Mouse (Mus musculus) intestine, embryonic 15.5 days (tissue): ENCODE data around the gene Icmt. TPM values are rescaled to one million over a fixed set of nuclear protein-coding genes. Genes with fewer than 3 reads are reported as not detected.
A peak's percentile ranks its signal among the peaks of the same experiment; 100 is the strongest.

Experiments used
- ATAC-seq: fragments of 200-750 bp; cut with Nextera tagmentation; 2 replicates; pipeline ENCODE4 v1.8.0; 2017; ENCODE audit warnings: moderate TSS enrichment, moderate library complexity
- H3K27ac ChIP-seq: fragments of 300-500 bp; sonication (generic); 2 replicates; pipeline ENCODE4 v1.5.1; 2015; ENCODE audit warnings: mild to moderate bottlenecking, inconsistent platforms
- H3K27me3 ChIP-seq: fragments of 300-500 bp; sonication (generic); replicated peaks from 2 replicates; pipeline ENCODE4 v1.6.1; 2015; ENCODE audit warnings: inconsistent platforms
- H3K36me3 ChIP-seq: fragments of 300-500 bp; sonication (generic); 2 replicates; pipeline ENCODE4 v1.6.1; 2015; ENCODE audit warnings: inconsistent platforms
- H3K4me1 ChIP-seq: fragments of 300-500 bp; sonication (generic); replicated peaks from 2 replicates; pipeline ENCODE4 v1.6.1; 2015; ENCODE audit warnings: inconsistent platforms
- H3K4me2 ChIP-seq: fragments of 300-500 bp; sonication (generic); replicated peaks from 2 replicates; pipeline ENCODE4 v1.6.1; 2015; ENCODE audit warnings: mild to moderate bottlenecking, inconsistent platforms
- H3K4me3 ChIP-seq: fragments of 300-500 bp; sonication (generic); replicated peaks from 2 replicates; pipeline ENCODE4 v1.5.1; 2015; ENCODE audit warnings: inconsistent platforms
- H3K9ac ChIP-seq: fragments of 300-500 bp; sonication (generic); 2 replicates; pipeline ENCODE4 v1.6.1; 2015; ENCODE audit warnings: inconsistent platforms
- H3K9me3 ChIP-seq: fragments of 300-500 bp; sonication (generic); 2 replicates; pipeline ENCODE4 v1.6.1; 2016; ENCODE audit warnings: inconsistent platforms
- WGBS: fragments of 180-500 bp; shearing (Covaris S2); methylation state at CpG from one replicate; pipeline ENCODE4 v1.1.7; 2015; 5-methylcytosine and 5-hydroxymethylcytosine counted together
- polyA plus RNA-seq: library from polyadenylated mRNA; unstranded; fragments of >200 nt; fragmentation: Nextera tagmentation; extraction: Ambion mirVana; gene quantifications from 2 replicates; pipeline ENCODE4 v1.2.1, GENCODE M21; 2015

Icmt gene
- polyA plus RNA-seq, 1 experiment from 2014 or later: 17.6 TPM

- Histone ChIP-seq H3K27me3 (peaks cover 47% of the 10 kb centered on the region), H3K9me3 (no peaks in the 10 kb centered on the region), H3K9ac (no peak overlapping the region), H3K36me3 (no peaks in the 10 kb centered on the region), H3K4me2 (no peak overlapping the region), H3K27ac (no peak overlapping the region), H3K4me3 (no peak overlapping the region), H3K4me1 (peaks cover 26% of the 10 kb centered on the region)
- ATAC-seq: no peak
- 67% methylated on average over 2 of the region's 2 CpGs for WGBS
These were observed 19.1 kb upstream of the Icmt start for GRCm38 (mm10) chr4:152277916-152278315.

GRCm38 (mm10) chr4:152278986-152279385, 18.0 kb upstream of the Icmt start:
- ATAC-seq: no peak
- H3K4me1 ChIP-seq: peaks cover 23% of the 10 kb centered on the region
- no peaks in the 10 kb centered on the region for H3K36me3 ChIP-seq
- H3K4me3 ChIP-seq: no peak overlapping the region
- no peak overlapping the region for H3K9ac ChIP-seq
- H3K27me3 ChIP-seq: peaks cover 58% of the 10 kb centered on the region
- 88% methylated on average over 23 of the region's 23 CpGs for WGBS
- H3K27ac ChIP-seq: no peak overlapping the region
- no peaks in the 10 kb centered on the region for H3K9me3 ChIP-seq
- no peak overlapping the region for H3K4me2 ChIP-seq

GRCm38 (mm10) chr4:152281601-152282000, 15.4 kb upstream of the Icmt start:
- peaks cover 64% of the 10 kb centered on the region for H3K27me3 ChIP-seq
- no peak overlapping the region for H3K9ac ChIP-seq
- no peak overlapping the region for H3K4me3 ChIP-seq
- no peak overlapping the region for H3K27ac ChIP-seq
- H3K9me3 ChIP-seq: no peaks in the 10 kb centered on the region
- H3K36me3 ChIP-seq: no peaks in the 10 kb centered on the region
- no peak for ATAC-seq
- no peak overlapping the region for H3K4me2 ChIP-seq
- H3K4me1 ChIP-seq: peaks cover 17% of the 10 kb centered on the region
- WGBS: 56% methylated on average over 15 of the region's 15 CpGs

GRCm38 (mm10) chr4:152282721-152283120, 14.3 kb upstream of the Icmt start:
- no peak overlapping the region for H3K9ac ChIP-seq
- H3K27ac ChIP-seq: no peak overlapping the region
- peaks cover 75% of the 10 kb centered on the region for H3K27me3 ChIP-seq
- H3K4me2 ChIP-seq: peak overlapping the region; percentile 67
- H3K4me1 ChIP-seq: peaks cover 20% of the 10 kb centered on the region
- no peaks in the 10 kb centered on the region for H3K36me3 ChIP-seq
- H3K9me3 ChIP-seq: no peaks in the 10 kb centered on the region
- H3K4me3 ChIP-seq: peak overlapping the region; percentile 29
- no peak for ATAC-seq
- 18% methylated on average over 33 of the region's 34 CpGs for WGBS

- Histone ChIP-seq H3K36me3 (no peaks in the 10 kb centered on the region), H3K27me3 (peaks cover 82% of the 10 kb centered on the region), H3K27ac (no peak overlapping the region), H3K9me3 (no peaks in the 10 kb centered on the region), H3K4me1 (peaks cover 20% of the 10 kb centered on the region), H3K4me2 (peak overlapping the region; percentile 67), H3K4me3 (peak overlapping the region; percentile 29), H3K9ac (no peak overlapping the region)
- peak; percentile 89 for ATAC-seq
- WGBS: 5% methylated on average over 70 of the region's 70 CpGs
These were observed 13.7 kb upstream of the Icmt start for GRCm38 (mm10) chr4:152283186-152283950.

GRCm38 (mm10) chr4:152285505-152285904, 11.5 kb upstream of the Icmt start:
- no peak overlapping the region for H3K27ac ChIP-seq
- H3K9ac ChIP-seq: no peak overlapping the region
- H3K4me1 ChIP-seq: peaks cover 25% of the 10 kb centered on the region
- H3K27me3 ChIP-seq: peaks cover 88% of the 10 kb centered on the region
- H3K36me3 ChIP-seq: no peaks in the 10 kb centered on the region
- no peak overlapping the region for H3K4me2 ChIP-seq
- no peaks in the 10 kb centered on the region for H3K9me3 ChIP-seq
- H3K4me3 ChIP-seq: no peak overlapping the region
- ATAC-seq: no peak
- WGBS: 3% methylated on average over 10 of the region's 10 CpGs

GRCm38 (mm10) chr4:152286183-152286582, 10.8 kb upstream of the Icmt start:
- Histone ChIP-seq H3K9me3 (no peaks in the 10 kb centered on the region), H3K4me2 (peak overlapping the region; percentile 44), H3K4me3 (peak overlapping the region; percentile 17), H3K36me3 (no peaks in the 10 kb centered on the region), H3K4me1 (peaks cover 28% of the 10 kb centered on the region), H3K9ac (no peak overlapping the region), H3K27me3 (peaks cover 88% of the 10 kb centered on the region), H3K27ac (no peak overlapping the region)
- WGBS: 4% methylated on average over 32 of the region's 32 CpGs
- ATAC-seq: no peak

GRCm38 (mm10) chr4:152286887-152287286, 10.1 kb upstream of the Icmt start:
- 8% methylated on average over 26 of the region's 26 CpGs for WGBS
- Histone ChIP-seq H3K9me3 (no peaks in the 10 kb centered on the region), H3K4me2 (no peak overlapping the region), H3K4me1 (peaks cover 28% of the 10 kb centered on the region), H3K4me3 (no peak overlapping the region), H3K36me3 (no peaks in the 10 kb centered on the region), H3K27ac (no peak overlapping the region), H3K9ac (no peak overlapping the region), H3K27me3 (peaks cover 88% of the 10 kb centered on the region)
- 0 out of 2 replicates have a peak, but pooled peaks have one; percentile 23 for ATAC-seq

GRCm38 (mm10) chr4:152287317-152288120, 9.5 kb upstream of the Icmt start:
- Histone ChIP-seq H3K36me3 (no peaks in the 10 kb centered on the region), H3K9ac (no peak overlapping the region), H3K27me3 (peaks cover 88% of the 10 kb centered on the region), H3K27ac (no peak overlapping the region), H3K4me2 (no peak overlapping the region), H3K4me3 (no peak overlapping the region), H3K4me1 (peaks cover 34% of the 10 kb centered on the region), H3K9me3 (no peaks in the 10 kb centered on the region)
- WGBS: 24% methylated on average over 19 of the region's 19 CpGs
- ATAC-seq: no peak

GRCm38 (mm10) chr4:152288398-152288945, 8.6 kb upstream of the Icmt start:
- Histone ChIP-seq H3K9ac (no peak overlapping the region), H3K27me3 (peaks cover 88% of the 10 kb centered on the region), H3K4me2 (no peak overlapping the region), H3K9me3 (no peaks in the 10 kb centered on the region), H3K36me3 (no peaks in the 10 kb centered on the region), H3K4me1 (peaks cover 29% of the 10 kb centered on the region), H3K4me3 (no peak overlapping the region), H3K27ac (no peak overlapping the region)
- ATAC-seq: no peak
- WGBS: 53% methylated on average over 18 of the region's 18 CpGs

GRCm38 (mm10) chr4:152290385-152290784, 6.6 kb upstream of the Icmt start:
- Histone ChIP-seq H3K4me1 (peaks cover 30% of the 10 kb centered on the region; the same call in 1 of the 2 replicates), H3K9me3 (no peaks in the 10 kb centered on the region), H3K4me3 (peak overlapping the region; percentile 29), H3K27me3 (peaks cover 78% of the 10 kb centered on the region), H3K27ac (no peak overlapping the region), H3K4me2 (peak overlapping the region; percentile 54), H3K36me3 (no peaks in the 10 kb centered on the region), H3K9ac (no peak overlapping the region)
- under 1% methylated on average over 39 of the region's 39 CpGs for WGBS
- ATAC-seq: no peak

GRCm38 (mm10) chr4:152290991-152291390, 6.0 kb upstream of the Icmt start:
- no peak for ATAC-seq
- H3K27me3 ChIP-seq: peaks cover 74% of the 10 kb centered on the region
- no peaks in the 10 kb centered on the region for H3K36me3 ChIP-seq
- no peak overlapping the region for H3K4me3 ChIP-seq
- peaks cover 35% of the 10 kb centered on the region for H3K4me1 ChIP-seq
- WGBS: 26% methylated on average over 11 of the region's 11 CpGs
- no peak overlapping the region for H3K27ac ChIP-seq
- no peaks in the 10 kb centered on the region for H3K9me3 ChIP-seq
- H3K4me2 ChIP-seq: peak overlapping the region; percentile 54; the same call in 1 of the 2 replicates
- H3K9ac ChIP-seq: no peak overlapping the region
